Mouse (Mus musculus) mouse trophoblast stem cell (cell line): ENCODE results near the gene Creb3l2.

ENCODE experiments used
- in situ Hi-C, 2 experiments: fragments of 300-500 bp; cut with MseI, MboI; formaldehyde crosslinking; loops; 2 replicates in 1 of 2; 3 replicates in 1 of 2; pipeline ENCODE4 v1.15.1; 2025

The Creb3l2 gene

DNA sequence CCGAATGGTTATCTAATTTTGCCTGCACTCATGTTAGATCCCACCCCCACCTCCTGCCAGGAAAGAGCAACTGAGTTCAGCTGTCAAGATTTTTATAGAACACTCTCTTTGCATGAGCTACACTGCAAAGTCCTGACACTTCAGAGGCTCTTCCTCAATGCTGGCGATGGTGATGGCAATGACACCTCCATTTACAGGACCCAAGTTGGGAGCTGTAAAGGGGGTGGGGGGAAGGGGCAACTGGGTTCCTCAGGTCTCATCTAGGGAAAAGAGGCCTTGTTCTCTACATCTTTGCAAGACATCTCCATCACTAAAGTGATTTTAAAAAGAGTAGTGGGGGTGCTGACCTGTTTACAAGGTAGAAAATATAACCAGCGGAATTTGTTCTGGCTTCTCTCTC lies 112.6 kb downstream of the Creb3l2 start:
- in situ Hi-C loops, result loop anchor here in 1 of 2 experiments (25.0 kb wide), 1 partner anchor 267 kb away; no protein-coding TSS in a partner anchor

DNA sequence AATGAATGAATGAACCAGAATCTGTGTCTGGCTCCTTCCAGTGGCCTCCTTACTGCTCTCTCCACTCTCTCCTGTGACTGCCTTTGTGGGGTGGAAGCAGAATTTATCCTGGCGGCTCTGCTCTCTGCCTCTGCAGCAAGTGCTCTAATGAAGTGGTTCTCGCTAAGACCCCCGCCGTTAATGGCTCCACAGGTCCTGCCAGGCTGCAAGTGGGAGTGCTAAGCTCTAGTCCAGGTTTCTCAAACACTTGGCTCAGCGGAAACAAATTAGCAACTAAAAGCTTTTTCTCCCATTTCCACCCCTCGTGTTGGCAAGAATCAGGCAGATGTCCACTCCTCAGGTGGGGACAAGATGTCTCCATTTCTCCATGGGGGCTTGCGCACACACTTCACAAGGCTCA lies 113.3 kb downstream of the Creb3l2 start:
- in situ Hi-C loops, result loop anchor here in 1 of 2 experiments (25.0 kb wide), 1 partner anchor 266 kb away; no protein-coding TSS in a partner anchor

DNA sequence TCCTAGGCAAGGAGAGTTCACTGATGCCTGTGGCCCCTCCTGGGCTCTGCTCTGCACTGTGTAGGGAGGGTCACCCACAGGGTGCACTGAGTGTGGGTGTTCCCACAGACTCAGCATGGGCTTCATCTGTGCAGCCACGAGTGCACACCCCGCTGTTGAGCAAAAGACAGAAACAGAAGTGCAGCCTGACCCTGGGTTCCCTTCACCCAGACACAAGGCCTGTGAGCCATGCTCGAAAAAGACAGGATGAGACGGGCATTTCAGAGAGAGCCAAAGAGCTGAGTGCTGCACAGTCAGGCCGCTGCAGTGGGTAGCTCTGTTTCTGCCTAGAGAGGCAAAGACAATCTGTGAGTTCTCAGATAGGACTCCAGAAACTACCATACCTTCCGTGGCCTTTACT lies 114.4 kb downstream of the Creb3l2 start:
- in situ Hi-C loops, result loop anchor here in 1 of 2 experiments (25.0 kb wide), 1 partner anchor 265 kb away; no protein-coding TSS in a partner anchor

DNA sequence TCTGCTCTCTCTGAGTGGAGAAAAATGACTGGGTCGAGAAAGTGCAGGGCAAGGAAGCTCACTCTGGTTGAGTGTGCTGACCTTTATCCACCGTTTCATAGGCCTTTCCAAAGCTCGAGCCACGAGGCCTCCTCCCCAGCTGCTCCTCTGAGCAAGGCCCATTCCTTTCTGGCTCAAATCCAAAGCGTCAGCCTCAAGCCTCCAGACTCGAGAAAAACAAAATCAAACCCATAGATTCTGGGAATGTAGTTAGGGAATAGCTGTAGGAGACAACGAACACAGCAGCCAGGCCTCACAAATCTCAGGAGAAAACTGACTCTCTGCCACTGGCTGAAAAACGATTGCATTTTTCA lies 115.4 kb downstream of the Creb3l2 start:
- in situ Hi-C loops, result loop anchor here in 1 of 2 experiments (25.0 kb wide), 1 partner anchor 264 kb away; no protein-coding TSS in a partner anchor

DNA sequence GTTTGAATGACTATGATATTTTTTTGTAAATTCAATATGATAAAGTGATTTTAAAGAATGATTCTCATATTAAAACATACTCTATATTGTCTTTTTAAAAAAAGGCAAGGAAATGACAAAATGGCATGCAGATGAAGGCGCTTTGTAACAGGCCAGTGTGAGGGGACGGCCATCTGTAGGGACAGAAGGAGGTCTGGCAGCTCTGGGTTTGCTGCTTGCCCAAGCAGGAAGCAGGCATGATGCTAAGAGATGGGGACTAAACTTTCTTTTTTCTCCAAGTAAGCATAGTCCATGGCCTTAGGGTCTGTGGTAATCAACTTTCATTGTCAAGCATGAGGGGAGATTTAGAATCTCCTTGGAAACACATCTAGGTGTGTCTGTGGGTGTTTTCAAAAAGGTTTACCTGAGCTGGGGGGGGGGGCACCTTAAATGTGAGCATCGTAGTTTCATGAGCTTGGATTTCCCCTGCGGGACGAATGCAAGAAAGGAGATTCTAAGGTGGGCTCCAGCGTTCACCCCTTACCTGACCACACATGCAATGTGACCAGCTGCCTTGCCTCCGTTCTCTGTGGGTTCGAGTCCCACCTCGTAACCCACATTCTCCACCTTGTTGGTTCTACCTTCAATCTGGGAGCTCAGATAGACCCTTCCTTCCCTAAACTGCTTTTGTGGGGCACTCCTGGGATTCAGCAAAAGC lies 115.9 kb downstream of the Creb3l2 start:
- in situ Hi-C loops, result loop anchor here in 1 of 2 experiments (25.0 kb wide), 1 partner anchor 264 kb away; no protein-coding TSS in a partner anchor

DNA sequence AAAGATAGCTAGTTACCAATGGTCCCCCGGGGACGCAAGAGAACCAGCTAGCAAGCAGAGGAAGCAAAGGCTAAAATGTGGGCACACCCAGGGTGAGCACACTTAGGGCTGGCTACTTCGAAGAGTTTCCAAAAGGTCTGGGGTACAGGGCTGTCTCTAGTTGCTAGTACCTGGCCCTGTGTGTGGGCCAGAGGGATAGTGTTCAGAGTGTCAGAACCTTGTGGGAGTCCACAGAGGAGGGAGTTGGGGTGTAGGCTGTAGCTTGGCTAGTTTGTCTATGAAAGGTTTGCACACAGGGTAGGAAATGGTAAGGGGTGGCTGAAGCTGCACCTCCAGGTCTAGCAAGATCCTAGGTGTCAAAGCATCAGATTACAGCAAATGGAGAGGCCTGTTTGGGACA lies 116.9 kb downstream of the Creb3l2 start:
- in situ Hi-C loops, result loop anchor here in 1 of 2 experiments (25.0 kb wide), 1 partner anchor 263 kb away; no protein-coding TSS in a partner anchor

DNA sequence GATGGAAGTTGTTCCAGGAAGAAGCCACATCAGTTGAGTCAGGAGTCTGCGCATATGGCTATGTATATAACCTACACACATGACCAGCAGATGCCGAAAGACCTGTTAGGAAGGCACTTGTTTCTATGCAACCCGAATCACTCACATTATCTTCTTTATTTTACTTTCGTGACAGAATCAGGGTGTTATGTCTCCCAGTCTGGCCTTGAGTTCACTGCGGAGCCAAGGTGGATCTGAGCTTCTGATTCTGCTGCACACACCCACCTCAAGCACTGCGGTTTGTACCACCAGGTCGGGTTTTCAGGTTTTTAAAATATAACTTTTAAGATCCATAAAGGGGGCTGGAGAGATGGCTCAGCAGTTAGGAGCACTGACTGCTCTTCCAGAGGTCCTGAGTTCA lies 119.3 kb downstream of the Creb3l2 start:
- in situ Hi-C loops, result no loop called here

DNA sequence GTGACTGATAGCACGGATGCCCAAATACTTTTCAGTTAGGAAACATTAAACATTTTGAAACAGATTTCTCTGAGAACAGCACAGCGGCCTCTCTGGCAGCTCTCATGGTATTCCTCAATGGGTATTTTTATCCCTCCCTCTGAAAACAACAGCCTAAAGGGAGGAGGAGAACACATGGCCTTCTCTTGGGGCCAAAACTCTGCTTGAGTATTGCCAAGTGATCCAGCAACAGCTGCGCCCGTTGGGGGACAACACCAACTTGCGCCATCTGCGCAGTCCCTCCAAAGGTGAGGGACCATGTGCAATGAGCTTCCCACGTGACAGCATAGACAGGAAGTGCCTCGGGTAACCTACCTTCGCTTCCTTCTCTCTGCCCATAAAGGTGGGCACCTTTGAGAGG lies 119.9 kb downstream of the Creb3l2 start:
- in situ Hi-C loops, result no loop called here

DNA sequence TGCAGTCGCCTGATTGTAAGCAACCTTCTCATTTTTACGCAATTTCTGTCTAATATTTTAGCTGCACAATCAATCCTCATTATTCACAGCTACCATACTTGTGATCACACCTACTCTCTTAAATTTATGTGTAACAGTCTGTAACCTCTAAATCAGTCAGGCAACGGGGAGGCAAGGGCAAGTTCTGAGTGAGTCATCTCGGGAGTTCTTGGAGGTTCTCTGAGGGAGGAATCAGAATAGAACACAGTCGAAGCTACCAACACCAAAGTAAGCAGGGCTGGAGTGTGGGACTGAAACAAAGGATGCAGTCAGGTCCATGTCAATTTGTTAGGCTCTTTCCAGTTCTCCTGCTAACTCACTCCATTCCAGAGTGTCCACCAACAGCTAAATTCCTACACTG lies 124.0 kb downstream of the Creb3l2 start:
- in situ Hi-C loops, result no loop called here

DNA sequence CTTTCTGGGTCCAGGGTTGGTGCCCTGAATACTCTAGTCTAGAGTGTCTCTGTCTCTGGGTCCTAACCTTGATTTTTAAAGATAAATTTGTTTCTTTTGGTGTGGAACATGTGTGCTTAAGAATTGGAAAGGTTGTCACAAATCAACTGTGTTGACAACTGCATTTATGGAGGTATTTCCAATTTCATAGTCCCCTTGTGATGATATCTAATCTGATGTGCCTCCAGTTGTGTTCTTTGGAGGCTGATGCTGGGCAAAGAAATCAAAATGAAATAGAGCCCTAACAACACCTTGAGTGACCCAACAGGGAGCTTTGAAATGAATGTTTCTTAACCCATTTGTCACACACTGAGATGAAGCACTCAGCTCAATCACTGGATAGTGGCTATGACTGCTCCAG lies 126.5 kb downstream of the Creb3l2 start:
- in situ Hi-C loops, result no loop called here

DNA sequence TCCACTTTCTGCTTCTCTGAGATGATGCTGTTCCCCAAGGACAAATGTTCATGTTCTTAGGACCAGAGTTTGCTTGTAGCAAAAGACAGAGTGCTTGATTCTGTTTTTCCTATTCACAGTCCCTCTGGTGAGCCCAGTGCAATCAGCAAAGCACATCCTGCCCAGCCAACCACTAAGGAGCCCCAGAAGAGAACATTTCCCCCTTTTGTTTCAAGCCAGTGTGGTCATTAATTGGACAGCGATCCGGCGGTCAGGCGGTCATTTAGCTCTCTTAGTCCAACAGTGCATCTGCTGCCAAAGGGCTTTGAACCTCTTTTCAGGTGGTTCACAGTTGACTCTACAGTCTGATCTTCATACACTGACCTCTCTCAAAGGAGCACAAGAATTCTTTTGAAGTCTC lies 131.3 kb downstream of the Creb3l2 start:
- in situ Hi-C loops, result no loop called here

DNA sequence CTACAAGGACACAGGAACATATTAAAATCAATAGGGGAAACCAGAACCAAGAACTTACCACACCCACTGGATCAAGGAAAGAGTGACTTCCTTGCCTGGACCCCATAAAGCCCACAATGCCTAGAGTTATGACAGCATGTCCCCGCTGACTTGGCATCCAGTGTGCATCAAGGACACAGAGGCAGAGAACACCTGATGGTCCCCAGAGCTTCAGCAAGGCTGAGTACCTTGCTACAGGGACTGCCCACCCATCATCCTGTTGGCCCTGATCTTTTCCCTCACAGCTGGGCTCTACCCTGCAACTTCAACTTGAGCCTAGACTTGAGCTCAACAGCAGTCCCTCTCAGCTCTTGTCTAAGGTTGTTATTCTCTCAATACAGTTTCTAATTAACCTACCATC lies 135.3 kb downstream of the Creb3l2 start:
- in situ Hi-C loops, result no loop called here

DNA sequence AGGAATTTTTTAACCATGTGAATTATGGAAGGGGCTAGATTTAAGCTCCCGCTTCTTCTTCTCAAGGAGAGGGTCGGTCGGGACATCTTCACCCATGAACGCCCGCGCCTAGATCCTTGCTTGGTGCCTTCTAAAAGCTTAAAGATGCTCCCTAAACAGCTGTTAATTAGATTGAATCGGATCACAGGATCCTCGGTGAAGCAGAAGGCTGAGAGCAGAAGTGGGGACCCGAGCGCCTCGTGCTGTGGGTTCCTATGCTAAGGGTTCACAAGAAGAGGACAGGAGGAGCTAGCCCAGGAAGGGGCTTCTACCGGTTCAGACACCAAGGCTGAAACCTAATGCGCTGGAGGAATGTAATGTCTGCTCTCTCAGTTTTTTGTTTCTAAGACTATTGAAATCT lies 141.5 kb downstream of the Creb3l2 start:
- in situ Hi-C loops, result no loop called here

DNA sequence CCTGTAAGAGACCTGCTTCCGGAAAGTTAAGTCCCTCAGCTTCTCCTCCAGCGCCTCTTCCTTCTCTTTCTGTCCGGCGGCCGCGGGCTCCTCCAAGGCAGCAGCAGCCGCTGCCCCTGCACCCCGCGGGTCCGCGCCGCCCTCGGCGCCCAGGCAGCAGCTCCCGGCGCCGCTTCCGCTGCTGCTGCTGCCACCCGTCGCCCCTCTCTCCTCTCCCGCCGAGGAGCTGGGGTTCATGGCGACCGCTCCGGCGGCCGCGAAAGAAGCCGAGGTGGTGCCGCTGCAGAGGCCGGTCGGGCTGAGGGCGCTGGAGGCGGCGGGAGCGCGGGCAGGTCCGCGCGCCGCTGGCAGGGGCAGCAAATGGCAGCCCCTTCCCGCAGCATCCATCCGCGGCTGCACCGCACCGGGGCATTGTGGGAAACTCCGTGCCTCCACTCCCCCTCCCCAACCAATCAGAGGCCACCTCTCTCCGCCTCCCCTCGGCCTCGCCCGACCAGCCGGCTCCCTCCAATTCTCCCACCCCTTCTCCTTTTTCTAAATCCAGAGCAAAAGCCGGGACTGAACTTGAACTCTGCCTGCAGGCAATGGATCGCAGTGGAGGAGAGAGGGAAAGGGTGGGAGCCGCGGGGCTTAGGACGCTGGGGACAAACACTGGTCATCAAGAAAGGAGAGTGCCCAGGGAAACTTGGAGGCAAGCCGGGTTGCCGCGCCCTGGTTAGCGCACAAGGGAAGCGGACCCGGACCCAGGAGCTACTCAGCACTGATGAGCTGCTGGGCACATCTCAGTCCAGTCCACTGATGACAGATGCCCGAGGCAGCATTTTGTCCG lies 142.2 kb downstream of the Creb3l2 start, which contains the start of gene Dgki:
Dgki (minus strand) TSS at position 623 of the 829 bp plus-strand sequence.
- in situ Hi-C loops, result no loop called here

DNA sequence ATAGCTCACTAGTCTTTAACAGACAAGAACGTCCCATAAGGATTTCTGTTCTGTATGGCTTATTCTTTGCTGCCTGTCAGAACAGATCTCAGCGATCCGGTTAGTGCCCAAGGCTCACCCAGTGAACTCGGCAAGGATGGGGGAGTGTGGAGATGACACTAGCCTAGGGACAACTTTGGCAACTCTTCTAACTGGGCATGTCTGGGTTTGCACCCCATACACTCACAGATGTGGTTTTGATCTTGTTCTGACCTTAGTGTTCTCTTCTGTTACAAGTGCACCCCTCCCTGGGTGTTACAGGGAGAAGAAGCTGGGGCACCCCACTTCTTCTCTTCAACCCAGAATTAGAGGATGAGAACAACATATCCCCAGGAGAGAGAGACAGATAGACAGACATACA lies 143.0 kb downstream of the Creb3l2 start:
- in situ Hi-C loops, result no loop called here

DNA sequence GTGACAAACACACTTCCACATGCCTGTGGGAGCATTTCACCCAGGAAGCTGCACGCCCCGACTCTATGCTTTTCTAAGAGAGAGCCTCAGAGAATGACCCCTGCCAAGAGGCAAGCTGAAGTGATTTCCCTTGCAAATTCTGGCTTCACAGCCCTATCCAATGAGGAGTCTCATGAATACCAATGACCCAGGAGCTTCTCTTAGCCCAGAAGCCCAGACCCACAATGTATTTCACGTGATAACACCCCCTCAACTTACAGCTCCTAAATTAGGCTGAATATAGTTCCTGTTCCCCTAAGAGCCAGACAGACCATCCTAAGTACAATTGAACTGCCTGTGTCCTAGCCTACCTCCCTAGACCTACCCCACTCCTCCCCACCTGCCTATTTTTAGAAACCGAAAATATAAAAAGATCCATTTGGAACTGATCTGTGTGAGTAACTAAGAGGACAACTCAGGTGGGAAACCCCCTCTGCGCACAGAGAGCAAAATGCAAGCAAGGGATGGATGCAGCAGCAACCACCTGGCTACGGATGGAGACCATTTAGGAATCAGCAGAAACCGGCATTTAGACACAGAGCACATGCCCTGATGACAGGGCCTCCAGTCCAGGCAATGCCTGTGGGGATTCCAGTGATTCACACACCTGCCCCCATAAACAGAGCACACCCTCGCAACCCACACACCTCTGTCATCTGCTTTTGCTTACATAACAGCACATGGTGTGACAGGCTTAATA lies 144.0 kb downstream of the Creb3l2 start:
- in situ Hi-C loops, result no loop called here

DNA sequence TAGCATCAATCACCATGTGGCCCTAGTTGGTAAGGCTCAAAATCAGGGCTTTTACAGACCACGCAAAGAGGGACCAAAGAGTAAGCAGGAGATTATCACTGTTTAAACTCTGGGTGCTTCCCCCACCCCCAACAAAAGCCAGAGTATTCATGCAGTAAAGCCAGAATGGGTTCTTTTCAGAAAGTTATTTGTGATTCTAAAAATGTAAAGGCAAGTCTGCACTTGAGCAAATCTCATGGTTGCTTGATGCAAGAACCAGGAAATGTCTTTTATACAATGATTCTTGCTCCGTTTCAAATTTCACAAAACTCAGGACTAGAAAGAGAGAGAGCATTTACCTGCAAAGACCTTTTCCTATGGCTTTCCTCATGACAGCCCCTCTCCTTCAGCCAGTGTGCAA lies 149.9 kb downstream of the Creb3l2 start:
- in situ Hi-C loops, result no loop called here

DNA sequence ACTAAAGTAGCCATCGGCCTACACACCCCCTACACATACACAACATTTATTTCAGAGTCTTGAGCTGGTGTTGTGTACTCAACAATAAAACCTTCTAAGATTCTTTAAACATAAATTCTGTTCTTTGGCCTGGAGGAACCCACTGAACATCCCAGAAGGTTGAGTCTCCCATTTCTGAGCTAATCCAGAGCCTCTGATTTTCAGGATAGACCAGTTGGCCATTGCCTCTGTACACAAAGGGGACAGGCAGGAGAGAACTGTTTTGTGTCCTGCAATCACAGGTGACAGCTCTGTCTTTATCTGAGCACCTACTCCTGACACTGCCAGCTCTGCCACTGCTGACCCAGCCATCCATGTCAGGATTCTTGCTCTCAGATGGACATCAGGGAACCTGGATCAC lies 150.8 kb downstream of the Creb3l2 start:
- in situ Hi-C loops, result no loop called here

DNA sequence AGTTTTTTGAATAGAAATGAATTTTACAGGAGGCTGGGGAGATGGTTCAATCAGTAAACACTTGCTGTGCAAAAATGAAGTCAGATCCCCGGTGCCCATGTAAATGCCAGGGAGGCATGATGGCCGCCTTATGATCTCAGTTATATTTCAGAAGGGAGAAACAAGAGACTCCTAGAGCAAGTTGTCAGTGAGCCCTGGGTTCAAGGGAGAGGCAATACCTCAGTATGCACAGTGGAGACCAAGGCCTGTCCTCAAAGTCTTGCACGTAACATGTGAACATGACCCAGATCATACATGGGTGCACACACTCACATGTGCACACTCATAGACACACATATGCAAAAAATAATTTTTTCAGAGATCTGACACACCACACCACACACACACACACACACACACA lies 151.3 kb downstream of the Creb3l2 start:
- in situ Hi-C loops, result no loop called here

DNA sequence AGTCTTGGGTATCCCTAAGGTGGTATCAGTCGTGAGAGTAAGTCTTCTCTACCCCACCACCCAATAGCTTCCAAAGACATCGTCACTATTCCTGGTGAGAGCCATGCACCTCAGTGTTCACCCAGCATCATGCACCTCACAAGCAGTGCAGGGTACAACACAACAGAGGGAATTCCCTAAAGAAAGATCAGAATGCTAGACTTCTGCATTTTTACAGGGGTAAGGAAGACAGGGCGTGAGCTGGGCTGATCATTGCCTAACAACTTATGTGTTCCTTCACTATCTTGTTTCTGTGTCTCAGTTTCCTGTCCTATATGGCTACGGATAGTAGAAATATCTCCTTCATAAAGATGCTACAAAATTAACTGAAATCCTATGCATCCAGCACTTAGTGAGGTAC lies 155.8 kb downstream of the Creb3l2 start:
- in situ Hi-C loops, result no loop called here

DNA sequence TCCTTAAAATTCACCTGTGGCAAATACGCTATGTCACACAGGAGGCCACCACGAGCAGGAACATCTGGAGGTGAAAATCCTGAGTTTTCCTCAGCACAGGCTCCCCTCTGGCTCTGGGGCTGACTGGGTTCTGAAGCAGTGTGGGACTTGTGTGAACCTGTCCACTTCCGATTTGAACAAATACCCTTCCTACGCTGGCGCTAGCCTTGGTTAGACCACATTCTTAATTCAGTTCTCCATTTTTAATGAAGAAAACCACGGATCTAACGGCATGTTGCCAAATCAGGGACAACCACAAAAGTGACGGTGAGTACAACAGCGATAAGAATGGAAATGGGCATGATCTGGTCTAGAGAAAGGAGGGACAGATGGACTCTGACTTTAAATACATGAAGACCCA lies 157.1 kb downstream of the Creb3l2 start:
- in situ Hi-C loops, result no loop called here

DNA sequence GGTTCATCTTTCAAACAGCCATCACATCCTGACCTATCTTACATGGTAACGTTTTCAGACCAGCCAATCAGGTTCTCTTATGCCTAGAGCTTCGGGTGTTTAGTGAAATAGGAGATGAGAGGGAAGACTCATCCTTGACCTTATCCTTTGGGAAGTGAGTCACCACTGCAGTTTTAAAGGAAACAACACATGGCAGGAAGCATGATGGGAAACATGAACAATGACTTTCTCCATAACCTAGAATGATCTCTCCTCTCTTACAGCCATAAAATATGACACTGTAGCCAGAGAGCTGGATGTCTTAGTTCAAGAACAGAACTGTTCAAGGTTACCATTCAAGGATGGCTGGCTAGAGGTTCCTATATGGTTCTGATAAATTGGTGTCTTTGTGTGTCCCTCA lies 158.6 kb downstream of the Creb3l2 start:
- in situ Hi-C loops, result no loop called here
